Mouse (Mus musculus) cerebellum, adult (tissue): ENCODE measurements around the gene Slc5a10.

ENCODE experiments used
- ATAC-seq: cut with Nextera tagmentation; 2 replicates; pipeline ENCODE4 v1.9.2; 2017; ENCODE audit warnings: mild to moderate bottlenecking, moderate library complexity, mixed read lengths; ENCODE audit not compliant: insufficient number of reproducible peaks, low FRiP score, low TSS enrichment

The Slc5a10 gene

DNA sequence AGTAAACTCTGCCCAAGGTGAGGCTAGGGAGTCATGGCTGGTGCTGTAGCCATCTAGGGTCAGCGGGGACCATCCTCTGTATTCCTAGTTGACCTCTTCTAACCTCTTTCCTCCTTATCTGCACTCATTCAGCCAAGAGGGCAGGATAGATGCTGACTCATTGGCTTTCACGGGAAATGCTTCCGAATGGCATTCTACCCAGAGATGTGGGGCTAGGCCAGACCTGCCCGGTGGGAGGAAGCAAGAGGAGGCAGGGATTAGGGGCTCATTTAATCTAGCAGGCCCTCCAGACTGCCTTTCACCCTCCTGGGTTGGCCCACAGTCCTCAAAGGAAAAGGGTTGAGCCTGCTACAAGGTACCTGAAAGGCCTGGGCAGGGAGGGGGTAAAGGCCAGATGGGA is 14.4 kb downstream of the Slc5a10 start:
- ATAC-seq: no peak

DNA sequence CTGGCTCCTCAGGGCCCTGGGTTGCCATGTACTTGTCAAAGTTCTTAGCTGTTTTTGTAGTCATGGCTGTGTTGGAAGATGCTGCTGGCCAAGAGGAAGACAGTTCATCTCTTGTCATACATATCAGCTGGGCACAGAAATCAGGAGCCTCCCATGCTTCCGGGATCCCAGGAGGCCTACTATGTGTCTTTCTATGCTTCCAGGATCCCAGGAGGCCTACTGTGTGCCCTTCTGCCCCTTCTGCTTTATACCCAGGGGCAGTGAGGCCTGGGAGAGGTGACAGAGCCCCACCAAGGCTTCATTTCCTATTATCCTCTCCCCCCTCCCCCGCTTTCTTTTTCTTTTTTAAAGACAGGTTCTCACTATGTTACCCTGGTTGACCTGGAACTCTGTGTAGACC is 15.0 kb downstream of the Slc5a10 start:
- no peak for ATAC-seq

DNA sequence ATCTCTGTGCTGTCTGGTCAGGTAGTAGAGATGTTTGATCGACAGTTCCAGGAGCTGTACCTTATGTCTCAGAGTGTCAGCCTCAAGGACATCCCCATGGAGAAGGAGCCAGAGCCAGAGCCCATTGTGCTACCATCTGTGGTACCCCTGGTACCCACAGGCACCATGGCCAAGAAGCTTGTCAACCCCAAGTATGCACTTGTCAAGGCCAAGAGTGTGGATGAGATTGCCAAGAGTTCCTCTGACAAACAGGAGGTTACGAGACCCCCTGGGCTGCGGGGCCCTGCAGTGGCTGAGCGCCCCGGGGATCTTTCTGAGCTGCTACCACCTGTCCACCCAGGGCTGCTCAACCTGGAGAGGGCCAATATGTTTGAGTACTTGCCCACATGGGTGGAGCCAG is 18.1 kb downstream of the Slc5a10 start:
- ATAC-seq: no peak

DNA sequence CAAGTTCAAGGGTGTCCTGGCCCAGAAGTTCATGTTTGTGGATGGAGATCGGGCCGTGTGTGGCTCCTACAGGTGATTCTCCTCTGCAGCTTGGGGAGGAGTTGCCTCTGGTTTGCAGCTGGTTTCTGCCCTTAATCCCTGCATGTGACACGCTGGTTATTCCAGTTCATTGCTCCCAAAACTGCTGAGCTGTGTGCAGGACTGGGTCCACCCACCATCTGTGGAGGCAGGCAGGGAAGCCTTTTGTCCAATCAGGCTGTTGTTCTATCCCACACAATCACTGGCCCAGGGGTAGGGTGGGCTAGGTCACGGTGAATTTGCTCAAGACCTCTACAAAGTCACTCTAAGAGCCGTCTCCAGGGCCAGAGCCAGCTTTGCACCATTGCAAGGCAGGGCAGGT is 18.9 kb downstream of the Slc5a10 start:
- no peak for ATAC-seq

DNA sequence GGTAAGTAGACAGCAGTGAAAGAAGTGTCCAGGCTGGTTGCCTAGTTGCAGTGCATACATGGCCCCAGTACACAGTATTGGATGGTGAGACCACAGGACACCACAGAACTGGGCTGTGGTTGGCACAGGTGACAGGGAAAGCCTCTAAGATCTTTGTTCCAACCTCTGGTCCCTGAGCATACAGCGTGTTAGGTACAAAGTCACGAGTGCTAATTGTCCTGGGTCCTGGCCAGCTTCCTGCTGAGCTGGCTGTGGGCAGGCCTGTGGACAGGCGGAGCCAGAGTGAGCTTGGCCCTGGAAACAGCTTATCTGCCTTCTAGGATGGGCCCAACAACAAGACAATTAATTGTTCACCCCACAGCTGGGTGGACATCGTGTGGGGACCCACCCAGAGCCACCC is 20.7 kb downstream of the Slc5a10 start:
- no peak for ATAC-seq

DNA sequence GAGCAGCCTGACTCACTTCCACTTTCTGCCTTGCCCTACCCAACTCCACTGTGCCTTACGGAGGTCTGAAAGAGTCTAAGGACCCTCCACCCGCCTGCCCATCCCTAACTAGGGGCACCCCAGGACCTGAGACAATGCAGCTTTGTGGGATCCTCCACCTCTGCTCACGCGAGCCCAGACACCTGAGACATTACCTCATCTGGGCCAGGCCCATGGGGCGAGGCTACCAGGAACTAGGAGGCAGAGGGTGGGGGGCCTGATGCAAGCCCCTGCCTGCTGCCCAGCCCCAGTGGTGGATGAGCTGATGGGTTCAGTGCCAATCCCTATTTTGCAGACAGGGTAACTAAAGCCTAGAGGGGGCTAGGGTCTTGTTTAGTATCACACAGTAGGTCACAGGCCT is 21.2 kb downstream of the Slc5a10 start:
- no peak for ATAC-seq

DNA sequence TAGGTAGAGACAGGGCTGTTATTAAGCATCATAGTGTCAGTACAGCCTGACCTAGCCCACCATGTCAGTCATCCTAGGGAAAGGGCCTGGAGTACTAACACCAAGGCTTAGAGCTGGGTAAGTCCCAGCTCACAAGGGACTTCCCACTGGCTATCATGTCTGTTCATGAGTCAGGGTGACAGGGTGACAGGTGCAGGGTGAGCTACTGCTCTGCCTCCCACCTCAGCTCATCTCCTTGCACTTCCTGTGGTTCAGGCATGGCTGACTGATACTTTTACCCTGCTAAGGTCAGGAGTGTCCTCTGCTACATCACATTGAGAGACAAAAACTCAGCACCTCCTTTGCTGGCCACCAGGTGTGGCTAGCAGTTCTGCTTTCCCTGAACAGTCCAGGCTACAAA is 21.8 kb downstream of the Slc5a10 start:
- ATAC-seq: no peak

DNA sequence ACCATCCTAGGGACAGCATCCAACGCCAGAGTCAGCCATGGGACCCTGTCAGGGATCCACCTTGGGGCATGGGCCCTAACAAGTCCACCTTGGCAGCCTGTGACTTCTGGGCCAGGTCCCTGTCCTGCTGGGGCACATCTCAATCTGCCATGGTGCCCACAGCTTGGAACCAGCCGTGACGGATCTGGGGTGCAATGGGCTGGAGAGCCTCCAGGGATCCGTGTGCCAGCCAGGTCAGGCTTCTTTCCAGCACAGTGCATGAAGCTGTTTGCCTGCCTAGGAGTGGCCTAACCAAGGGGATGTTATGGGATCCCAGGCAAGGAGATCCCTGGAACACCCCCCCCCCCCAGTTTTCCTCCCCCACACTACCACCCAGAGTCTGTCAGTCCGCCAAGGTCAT is 27.6 kb downstream of the Slc5a10 start:
- 0 out of 2 replicates have a peak, but pooled peaks have one; percentile 29 for ATAC-seq

DNA sequence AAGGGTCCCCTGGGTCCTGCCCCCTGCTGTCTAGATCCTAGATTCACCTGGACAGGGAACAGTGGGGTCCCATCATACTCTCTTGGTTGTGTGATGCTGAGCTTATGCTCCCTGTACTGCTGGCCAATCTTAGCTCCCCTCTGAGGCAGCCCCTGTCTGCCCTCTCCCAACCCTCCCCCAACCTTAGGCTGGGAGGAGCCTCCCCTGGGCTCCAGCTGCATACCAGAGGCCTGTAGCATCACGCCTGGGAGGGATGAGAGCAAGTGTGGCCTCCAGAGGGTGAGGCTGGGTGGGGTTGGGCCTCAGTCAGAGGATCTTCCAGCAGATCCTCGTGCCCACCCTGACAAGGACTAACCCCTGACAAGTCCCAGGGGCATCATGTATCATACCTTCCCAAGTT is 33.0 kb downstream of the Slc5a10 start:
- ATAC-seq: no peak

DNA sequence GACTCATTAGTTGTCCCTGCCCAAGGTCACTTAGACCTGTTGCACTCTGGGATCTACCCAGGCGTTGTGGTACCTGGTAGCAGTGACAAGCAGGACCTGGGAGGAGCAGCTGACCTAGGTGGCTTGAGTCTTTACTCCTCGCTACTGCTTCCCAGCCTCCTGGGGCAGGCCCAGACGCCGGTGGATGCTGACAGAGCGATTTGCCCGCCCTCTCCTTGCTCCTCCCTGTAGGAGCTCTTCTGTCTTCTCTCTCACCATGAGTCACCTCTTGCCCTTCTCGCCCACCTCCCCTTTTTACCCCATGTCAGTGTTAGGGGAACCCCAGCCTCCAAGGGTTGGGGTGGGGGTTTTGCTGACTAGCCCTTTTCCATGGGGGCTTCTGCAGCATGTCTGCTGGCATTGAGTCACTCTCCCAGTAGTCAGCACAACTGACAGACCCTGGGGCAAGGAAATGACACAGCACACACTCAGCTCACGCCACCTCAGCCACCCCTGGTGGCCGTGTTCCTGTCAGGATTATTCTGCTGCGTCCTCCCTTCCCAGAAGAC is 33.6 kb downstream of the Slc5a10 start:
- ATAC-seq: no peak

DNA sequence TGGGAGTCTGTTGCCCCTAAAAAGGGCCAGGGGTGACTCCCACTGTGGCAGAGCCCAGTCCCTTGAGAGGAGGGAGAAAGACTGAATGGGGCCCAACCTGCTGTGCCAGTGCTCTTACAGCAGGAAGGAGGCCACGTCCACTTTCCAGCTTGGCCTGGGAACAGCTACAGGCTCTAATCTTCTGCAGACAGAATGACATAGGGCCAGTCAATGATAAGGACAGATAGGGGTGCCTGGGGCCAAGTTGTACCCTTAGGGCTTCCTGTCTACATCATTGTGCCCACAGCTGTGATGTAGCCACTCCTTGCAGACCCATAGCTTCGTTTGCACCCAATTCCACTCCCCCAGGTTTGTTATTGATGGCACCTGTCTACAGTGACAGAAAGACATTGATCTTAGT is 34.5 kb downstream of the Slc5a10 start:
- no peak for ATAC-seq

DNA sequence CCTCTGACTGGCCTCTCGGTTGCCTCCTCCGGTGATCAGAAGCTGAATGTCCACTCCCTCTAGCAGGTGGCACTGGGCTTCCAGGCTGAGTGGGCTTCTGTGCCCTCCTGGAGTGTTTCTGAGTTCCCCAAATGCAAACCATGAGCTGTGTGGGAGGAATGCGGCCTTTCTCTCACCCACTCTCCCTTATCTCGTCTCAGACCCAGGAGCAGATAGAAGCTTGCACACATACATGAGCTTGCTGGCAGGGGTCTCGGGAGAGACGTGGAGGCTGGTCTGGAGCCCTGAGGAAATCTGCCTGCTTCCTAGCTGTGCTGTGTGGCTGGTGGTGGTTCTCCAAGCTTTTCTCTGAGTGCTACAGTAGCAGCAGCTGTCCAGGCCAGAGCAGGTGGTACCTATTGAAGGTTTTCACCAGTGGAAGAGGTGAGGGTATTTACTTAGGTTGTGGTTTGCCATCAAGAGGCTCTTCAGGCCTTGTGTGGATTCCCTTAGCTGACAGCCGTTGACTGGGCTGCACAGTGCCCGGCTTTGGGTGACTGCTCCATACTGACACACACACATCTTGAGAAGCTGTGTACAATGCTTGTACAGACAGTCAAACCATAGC is 35.4 kb downstream of the Slc5a10 start:
- ATAC-seq: no peak

DNA sequence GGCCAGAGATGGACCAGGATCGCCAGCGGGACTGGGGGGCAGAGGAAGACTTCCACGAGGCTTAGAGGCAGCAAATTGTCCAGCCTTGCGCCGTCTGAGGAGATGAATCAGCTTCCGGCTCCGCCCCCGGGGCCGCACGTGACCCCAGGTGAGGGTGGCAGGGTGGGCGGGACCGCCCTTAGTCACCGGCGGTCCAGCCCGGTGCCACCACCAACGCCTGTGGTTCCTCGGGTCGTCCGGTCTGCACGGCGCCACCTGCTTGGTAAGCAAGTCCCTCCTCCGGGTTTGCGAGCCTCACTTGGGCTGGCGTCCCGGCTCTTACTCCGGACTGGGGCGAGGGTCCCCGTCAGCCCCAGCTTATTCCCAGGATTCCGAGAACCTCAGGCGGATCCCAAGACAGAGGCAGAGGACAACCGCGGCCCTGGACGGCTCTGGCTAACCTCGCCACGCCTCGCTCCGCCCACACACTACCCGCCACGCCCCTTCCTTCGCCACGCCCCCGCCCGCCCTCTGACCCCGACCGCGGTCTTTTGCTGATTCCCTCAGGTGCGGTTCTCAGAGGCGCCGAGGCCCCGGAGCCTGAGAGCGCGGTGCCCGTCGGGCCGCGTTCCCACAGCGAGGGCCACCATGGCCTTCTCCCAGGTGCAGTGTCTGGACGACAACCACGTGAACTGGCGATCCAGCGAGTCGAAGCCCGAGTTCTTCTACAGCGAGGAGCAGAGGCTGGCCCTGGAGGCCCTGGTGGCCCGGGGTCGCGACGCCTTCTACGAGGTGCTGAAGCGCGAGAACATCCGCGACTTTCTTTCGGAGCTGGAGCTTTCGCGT is 36.5 kb downstream of the Slc5a10 start, which contains the start of gene Fam83g:
TSS of gene Fam83g (plus strand) at position 185 of the 825 bp plus-strand sequence.
- ATAC-seq: no peak

DNA sequence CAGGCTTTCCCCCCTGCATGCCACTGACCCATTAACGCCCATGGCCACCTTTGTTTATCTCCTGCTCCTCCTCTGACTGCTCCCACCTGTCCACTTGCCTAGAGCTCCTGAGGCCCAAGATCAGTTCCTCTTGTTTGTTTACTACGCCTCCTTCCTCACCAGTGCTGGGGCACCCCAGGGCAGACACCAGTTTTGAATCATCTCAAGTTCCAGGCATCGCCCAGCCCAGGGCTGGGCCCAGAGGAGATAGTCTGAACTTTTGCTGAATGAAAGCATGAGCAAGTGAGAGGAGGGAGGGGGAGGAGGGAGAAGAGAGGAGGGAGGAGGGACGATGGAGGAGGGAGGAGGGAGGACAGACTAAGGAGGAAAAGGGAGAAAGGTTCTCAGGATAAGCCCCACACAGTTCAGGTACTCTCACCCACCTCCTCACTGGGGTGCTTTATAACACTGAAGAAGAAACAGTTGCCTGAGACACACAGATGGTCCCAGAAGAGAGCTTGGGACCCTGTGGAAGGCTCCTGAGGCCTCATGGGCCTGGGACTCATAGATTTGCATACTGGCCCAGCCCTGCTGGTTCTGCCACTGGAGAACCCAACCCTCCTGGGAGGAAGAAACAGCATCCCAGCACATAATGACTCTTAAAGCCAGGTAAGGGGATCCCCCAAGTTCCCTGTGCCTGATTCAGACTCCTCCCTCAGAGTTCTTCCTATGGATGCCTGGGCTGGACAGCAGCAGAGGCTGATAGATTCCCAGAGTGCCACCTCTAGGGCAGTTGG is 41.3 kb downstream of the Slc5a10 start:
- no peak for ATAC-seq

DNA sequence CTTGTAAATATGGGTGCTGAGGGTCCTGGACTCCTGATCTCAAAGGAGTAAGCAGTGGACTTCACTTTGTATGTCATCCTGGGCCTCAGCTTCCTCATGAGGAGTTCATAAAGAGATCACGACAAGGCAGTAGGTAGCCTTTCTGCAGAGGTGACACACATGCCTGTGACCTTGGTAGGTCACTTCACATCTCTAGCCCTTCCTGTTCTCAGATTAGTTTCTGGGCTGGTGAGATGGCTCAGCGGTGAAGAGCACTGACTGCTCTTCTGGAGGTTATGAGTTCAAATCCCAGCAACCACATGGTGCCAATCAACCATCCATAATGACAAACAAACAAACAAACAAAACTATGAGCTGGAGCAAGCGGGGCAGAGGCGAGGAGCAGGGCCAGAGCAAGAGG is 42.9 kb downstream of the Slc5a10 start:
- ATAC-seq: no peak

DNA sequence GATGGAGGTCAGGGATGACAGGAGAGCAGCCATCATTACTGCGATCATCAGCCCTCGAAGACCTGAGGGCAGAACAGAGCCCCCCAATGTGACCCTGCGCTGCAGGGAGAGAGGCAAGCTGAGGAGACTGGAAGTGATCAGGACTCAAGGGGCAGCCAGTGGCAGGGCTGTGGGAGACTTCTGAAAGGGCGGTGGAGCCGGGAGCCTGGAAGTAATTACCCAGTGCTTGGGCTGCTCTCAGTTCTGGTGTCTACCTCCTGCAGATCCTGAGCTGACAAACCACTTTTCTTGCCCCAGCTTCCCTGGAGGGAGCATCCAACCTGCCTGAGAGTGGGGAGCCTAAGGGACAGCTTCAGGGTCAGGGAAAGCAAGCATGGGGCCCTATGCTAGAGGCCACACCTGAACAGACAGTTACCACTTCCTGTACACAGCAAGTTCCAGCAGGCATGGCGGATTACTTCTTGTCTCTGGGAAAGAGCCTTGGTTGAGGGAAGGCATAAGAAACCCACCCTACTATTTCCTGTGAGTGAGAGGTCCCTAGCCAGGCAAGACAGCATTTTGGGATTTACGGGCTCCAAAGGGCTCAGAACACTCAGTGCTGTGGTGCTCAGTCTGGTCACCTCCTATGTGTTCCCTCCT is 44.3 kb downstream of the Slc5a10 start:
- no peak for ATAC-seq

DNA sequence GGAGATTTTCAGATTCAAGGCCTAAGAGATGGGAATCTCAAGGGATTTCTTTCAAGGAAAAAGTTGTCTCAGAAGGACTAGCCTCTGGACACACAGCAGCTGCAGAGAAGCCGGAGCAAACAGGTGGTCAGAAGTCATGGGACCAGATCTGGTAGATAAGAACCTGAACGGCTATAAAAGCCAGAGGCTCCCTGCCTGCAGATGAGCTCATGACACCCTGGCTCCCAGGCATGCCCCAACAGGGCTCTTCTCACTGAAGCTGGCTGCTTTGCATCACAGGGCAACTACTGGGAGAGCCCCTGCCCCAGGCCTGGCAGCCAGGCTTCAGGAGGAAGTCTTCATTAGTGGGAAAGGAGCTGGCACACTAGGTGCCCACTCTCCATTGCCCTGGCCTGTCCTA is 45.3 kb downstream of the Slc5a10 start:
- ATAC-seq: no peak

DNA sequence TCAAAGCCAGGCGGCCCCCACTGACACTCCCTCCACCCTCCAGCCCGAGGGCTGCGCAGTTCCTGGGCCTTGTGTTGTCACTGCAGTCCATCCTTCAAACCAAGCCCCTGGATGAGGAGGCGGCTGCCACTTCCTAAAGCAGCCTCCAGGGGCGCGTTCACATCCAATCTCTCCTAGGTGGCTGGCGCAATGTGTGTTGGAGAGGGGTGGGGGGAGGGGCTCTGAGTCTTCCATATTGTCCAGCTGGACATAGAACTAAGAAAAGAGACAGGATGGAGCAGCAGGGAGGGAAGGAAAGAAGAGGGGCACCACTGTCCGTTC is 45.8 kb downstream of the Slc5a10 start:
- ATAC-seq: no peak

DNA sequence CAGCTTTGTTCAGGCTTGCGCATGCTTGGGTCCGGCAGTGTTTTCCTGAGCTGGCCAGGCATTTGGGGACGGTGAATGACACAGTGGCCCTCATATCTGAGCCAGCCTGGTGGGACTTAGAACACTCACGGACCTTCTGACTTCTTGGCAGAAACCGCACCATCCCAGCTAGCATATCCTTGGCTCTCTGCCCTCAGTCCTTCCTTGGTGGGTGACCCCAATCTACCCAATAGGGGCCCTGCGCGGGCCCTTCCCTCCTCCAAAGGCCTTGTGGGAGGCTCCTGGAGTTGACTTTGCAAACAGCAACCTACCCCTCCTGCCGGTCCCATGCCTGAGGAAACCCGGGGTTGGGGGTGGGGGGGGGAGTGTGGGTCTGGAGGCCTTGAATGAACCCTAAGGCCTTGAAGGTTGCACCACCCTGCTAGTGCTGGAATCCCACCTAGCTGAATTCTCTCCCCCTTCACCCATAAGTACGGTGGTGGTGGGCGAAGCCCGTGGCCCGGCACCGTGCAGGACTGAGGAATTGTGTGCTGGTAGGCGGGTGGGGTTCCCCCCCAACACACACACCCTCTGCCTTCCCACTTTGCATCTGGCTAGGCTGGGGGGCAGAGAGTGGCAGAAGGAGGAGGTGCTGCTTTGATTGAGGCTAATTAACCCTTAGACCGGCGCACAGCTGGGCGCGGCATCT is 46.3 kb downstream of the Slc5a10 start:
- ATAC-seq: no peak

DNA sequence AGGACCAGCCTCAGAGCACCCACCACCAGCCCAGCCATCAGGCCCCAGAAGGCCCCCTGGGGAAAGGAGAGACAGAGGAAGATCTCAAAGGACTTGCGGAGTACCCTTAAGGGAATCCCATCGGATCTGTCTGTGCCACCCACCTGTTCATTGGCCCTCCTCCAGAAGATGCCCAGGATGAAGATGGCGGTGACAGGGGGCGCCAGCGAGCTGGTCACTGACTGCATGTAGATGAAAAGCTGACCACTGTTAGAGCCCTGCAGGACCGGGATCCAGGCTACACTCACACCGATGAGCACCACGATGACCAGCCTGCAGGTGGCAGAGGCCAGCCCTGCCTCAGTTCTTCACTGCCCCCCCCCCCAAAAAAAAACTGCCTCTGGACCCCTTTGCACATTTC is 46.9 kb downstream of the Slc5a10 start:
- ATAC-seq: no peak
